ENCODE assay signal across 22 mouse cellular contexts in the genomic region with DNA sequence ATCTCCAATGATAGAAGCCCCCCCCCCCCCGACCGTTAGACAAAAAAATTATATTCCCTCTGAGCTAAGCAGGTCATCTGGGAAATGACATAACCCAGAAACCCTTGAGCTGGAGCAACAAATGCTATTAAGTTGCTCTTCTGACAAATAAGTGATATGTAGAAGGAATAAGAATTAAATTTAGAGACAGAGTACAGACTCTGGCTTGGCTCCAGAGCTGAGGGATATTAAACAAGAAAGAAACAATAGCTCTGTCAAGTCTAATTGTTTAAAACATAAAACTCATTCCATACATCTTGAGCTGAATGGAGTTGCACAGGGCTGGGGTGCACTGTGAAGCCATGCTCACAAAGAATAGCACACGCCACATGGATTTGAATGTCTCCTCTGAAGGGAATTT.
A peak's percentile ranks its signal among the peaks of the same experiment; 100 is the strongest.
DNase-seq lines count a peak whose midpoint lies in the region; ATAC-seq lines count a peak whose summit lies in the region.
"Had no signal": no experiment of that assay in that cellular context is flagged by ENCODE, and none has a peak within 500 bp of the region (broad histone marks: within the 10 kb centered on the region; RNA-seq: fewer than 3 reads in every experiment).

No protein-coding gene starts in this region.

- H3K27me3 ChIP-seq in kidney, embryonic 15.5 days = no peaks in the 10 kb centered on the region
- H3K27me3 ChIP-seq in neural tube, embryonic 12.5 days (replicated peaks) = no peaks in the 10 kb centered on the region
- H3K27me3 ChIP-seq in neural tube, embryonic 15.5 days (replicated peaks) = no peaks in the 10 kb centered on the region
- no peaks in the 10 kb centered on the region for H3K27me3 ChIP-seq in limb, embryonic 12.5 days
- H3K27me3 ChIP-seq: embryonic facial prominence, embryonic 15.5 days; forebrain, embryonic 15.5 days; limb, embryonic 15.5 days; midbrain, embryonic 12.5 days had no signal

- no peak overlapping the region for H3K4me3 ChIP-seq in kidney, embryonic 15.5 days (replicated peaks)
- H3K4me3 ChIP-seq in neural tube, embryonic 12.5 days = no peak overlapping the region
- H3K4me3 ChIP-seq in neural tube, embryonic 15.5 days (replicated peaks) = no peak overlapping the region
- no peak overlapping the region for H3K4me3 ChIP-seq in limb, embryonic 12.5 days (replicated peaks)
- H3K4me3 ChIP-seq: embryonic facial prominence, embryonic 15.5 days; forebrain, embryonic 15.5 days; heart, embryonic 10.5 days; limb, embryonic 15.5 days; midbrain, embryonic 12.5 days had no signal

- WGBS in kidney, embryonic 15.5 days = 55% methylated on average over 3 of the region's 3 CpGs
- 52% methylated on average over 3 of the region's 3 CpGs for WGBS in neural tube, embryonic 12.5 days
- 35% methylated on average over 3 of the region's 3 CpGs for WGBS in neural tube, embryonic 15.5 days
- 74% methylated on average over 3 of the region's 3 CpGs for WGBS in limb, embryonic 12.5 days

- H3K4me2 ChIP-seq in kidney, embryonic 15.5 days = no peak overlapping the region
- H3K4me2 ChIP-seq in neural tube, embryonic 12.5 days (replicated peaks) = no peak overlapping the region
- no peak overlapping the region for H3K4me2 ChIP-seq in neural tube, embryonic 15.5 days
- no peak overlapping the region for H3K4me2 ChIP-seq in limb, embryonic 12.5 days
- H3K4me2 ChIP-seq: embryonic facial prominence, embryonic 15.5 days; forebrain, embryonic 15.5 days; limb, embryonic 15.5 days; lung, embryonic 14.5 days; midbrain, embryonic 12.5 days had no signal

- no peak overlapping the region for H3K27ac ChIP-seq in kidney, embryonic 15.5 days
- H3K27ac ChIP-seq in neural tube, embryonic 12.5 days = no peak overlapping the region
- no peak overlapping the region for H3K27ac ChIP-seq in neural tube, embryonic 15.5 days (replicated peaks)
- no peak overlapping the region for H3K27ac ChIP-seq in limb, embryonic 12.5 days
- H3K27ac ChIP-seq: embryonic facial prominence, embryonic 15.5 days; forebrain, embryonic 15.5 days; heart, embryonic 10.5 days; limb, embryonic 15.5 days; liver, embryonic 14.5 days; midbrain, embryonic 12.5 days had no signal

- no peaks in the 10 kb centered on the region for H3K4me1 ChIP-seq in kidney, embryonic 15.5 days
- no peaks in the 10 kb centered on the region for H3K4me1 ChIP-seq in neural tube, embryonic 12.5 days
- peaks cover 11% of the 10 kb centered on the region; the same call in 1 of the 2 replicates for H3K4me1 ChIP-seq in neural tube, embryonic 15.5 days
- H3K4me1 ChIP-seq in limb, embryonic 12.5 days (replicated peaks) = no peaks in the 10 kb centered on the region
- H3K4me1 ChIP-seq: embryonic facial prominence, embryonic 15.5 days; heart, embryonic 10.5 days; limb, embryonic 15.5 days had no signal

- H3K9ac ChIP-seq in kidney, embryonic 15.5 days = no peak overlapping the region
- H3K9ac ChIP-seq in neural tube, embryonic 12.5 days = no peak overlapping the region
- no peak overlapping the region for H3K9ac ChIP-seq in neural tube, embryonic 15.5 days (replicated peaks)
- no peak overlapping the region for H3K9ac ChIP-seq in limb, embryonic 12.5 days (replicated peaks)
- H3K9ac ChIP-seq: embryonic facial prominence, embryonic 15.5 days; forebrain, embryonic 15.5 days; limb, embryonic 15.5 days; liver, embryonic 14.5 days; lung, embryonic 14.5 days; midbrain, embryonic 12.5 days had no signal

- no peaks in the 10 kb centered on the region for H3K9me3 ChIP-seq in kidney, embryonic 15.5 days (replicated peaks)
- no peaks in the 10 kb centered on the region for H3K9me3 ChIP-seq in neural tube, embryonic 12.5 days
- no peaks in the 10 kb centered on the region for H3K9me3 ChIP-seq in neural tube, embryonic 15.5 days (replicated peaks)
- H3K9me3 ChIP-seq in limb, embryonic 12.5 days = no peaks in the 10 kb centered on the region
- H3K9me3 ChIP-seq: embryonic facial prominence, embryonic 15.5 days; forebrain, embryonic 15.5 days; heart, embryonic 10.5 days; limb, embryonic 15.5 days; midbrain, embryonic 12.5 days had no signal

- DNase-seq in kidney, adult 11 months = no peak
- DNase-seq in adrenal gland, postnatal 25 days = no peak
- DNase-seq: adrenal gland, postnatal 10 days; B cell, adult 2 months; cerebellum, adult 8-10 months; cerebellum, postnatal 36 days; embryo, embryonic 11 days; heart, postnatal 4 days; kidney, postnatal 36 days; lung, embryonic 14.5 days had no signal

- H3K36me3 ChIP-seq in kidney, embryonic 15.5 days = no peaks in the 10 kb centered on the region
- no peaks in the 10 kb centered on the region for H3K36me3 ChIP-seq in neural tube, embryonic 12.5 days
- no peaks in the 10 kb centered on the region for H3K36me3 ChIP-seq in neural tube, embryonic 15.5 days
- no peaks in the 10 kb centered on the region for H3K36me3 ChIP-seq in limb, embryonic 12.5 days
- H3K36me3 ChIP-seq: embryonic facial prominence, embryonic 15.5 days; forebrain, embryonic 15.5 days; heart, embryonic 10.5 days; limb, embryonic 15.5 days; midbrain, embryonic 12.5 days had no signal

- peak; percentile 60; the same call in 1 of the 2 replicates for ATAC-seq in kidney, embryonic 15.5 days (replicated peaks; ENCODE audit: low FRiP score)
- ATAC-seq in neural tube, embryonic 12.5 days (ENCODE audit: low FRiP score, low read depth) = peak; percentile 48; the same call in 1 of the 2 replicates
- no peak for ATAC-seq in neural tube, embryonic 15.5 days (ENCODE audit: low FRiP score)
- peak; percentile 68; the same call in 1 of the 2 replicates for ATAC-seq in limb, embryonic 12.5 days (ENCODE audit: insufficient number of reproducible peaks, insufficient read depth, low FRiP score, low TSS enrichment, low read depth)
- no peak for ATAC-seq in activated CD4-positive, CD25-positive, alpha-beta regulatory T cell, adult 4 months
- ATAC-seq: forebrain, embryonic 15.5 days; hindbrain, embryonic 16.5 days had no signal

Comparison
In these comparisons a context has a peak if more than half of its experiments do, and no peak if none do; other contexts are left out.
1. ATAC-seq: peak in kidney, embryonic 15.5 days (single experiment), neural tube, embryonic 12.5 days (single experiment) and limb, embryonic 12.5 days (single experiment); none in neural tube, embryonic 15.5 days (single experiment) and activated CD4-positive, CD25-positive, alpha-beta regulatory T cell, adult 4 months (single experiment).